Mouse (Mus musculus) gastrocnemius, adult 2 months (tissue): Measurements from ENCODE around the gene Cic. TPM values are rescaled to one million over a fixed set of nuclear protein-coding genes. Genes with fewer than 3 reads are reported as not detected.

Experiments used
- DNase-seq: peaks from one replicate; pipeline ENCODE4 v3.0.0; 2022
- H3K27ac ChIP-seq: fragments of 200-600 bp; 2 replicates; pipeline ENCODE4 v1.8.1; 2022; ENCODE audit warnings: mild to moderate bottlenecking
- H3K4me3 ChIP-seq: fragments of 200-600 bp; 2 replicates; pipeline ENCODE4 v1.8.1; 2022; ENCODE audit warnings: mild to moderate bottlenecking, moderate library complexity
- CTCF ChIP-seq: fragments of 200-600 bp; IDR thresholded peaks from 2 replicates; pipeline ENCODE4 v1.8.1; 2022; ENCODE audit warnings: antibody characterized with exemption, mild to moderate bottlenecking, moderate library complexity
- intact Hi-C: fragments of 180-260 bp; cut with DNase I; formaldehyde crosslinking; loops from one replicate; pipeline ENCODE4 v1.15.1; 2025
- total RNA-seq, 2 experiments: library from RNA; stranded (reverse); gene quantifications; 2 replicates each; pipeline ENCODE4 v1.2.3; 2021

The Cic gene
- total RNA-seq, 2 experiments from 2014 or later, result 37.0 to 40.4 TPM

DNA sequence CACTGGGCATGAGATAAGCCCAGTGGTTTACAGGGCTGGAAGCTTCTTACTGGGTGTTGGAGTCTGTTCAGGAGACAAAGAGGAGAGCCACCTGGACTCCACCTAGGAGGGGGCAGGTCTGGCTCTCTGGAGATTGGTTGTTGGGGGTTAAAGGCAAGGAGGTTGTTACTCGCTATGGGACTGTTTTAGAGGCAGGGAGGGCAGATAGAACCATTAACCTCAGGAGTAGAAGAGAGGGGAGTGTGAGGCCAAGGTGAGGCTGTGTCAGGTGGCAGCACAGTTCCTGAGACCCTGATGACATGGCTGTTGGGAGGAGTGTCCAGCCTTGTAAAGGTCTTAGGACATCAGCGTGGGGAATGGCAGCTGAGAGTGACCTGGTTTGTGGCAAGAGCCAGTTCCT, 16.7 kb downstream of the Cic start:
- Histone ChIP-seq H3K27ac (peak overlapping the region; percentile 97), H3K4me3 (peak overlapping the region; percentile 93)
- no peak for TF ChIP-seq CTCF
- intact Hi-C loops, result loop anchor here (2.0 to 5.0 kb wide), 3 partner anchors 29 to 103 kb away; no protein-coding TSS in a partner anchor
- DNase-seq, result peak; percentile 18

DNA sequence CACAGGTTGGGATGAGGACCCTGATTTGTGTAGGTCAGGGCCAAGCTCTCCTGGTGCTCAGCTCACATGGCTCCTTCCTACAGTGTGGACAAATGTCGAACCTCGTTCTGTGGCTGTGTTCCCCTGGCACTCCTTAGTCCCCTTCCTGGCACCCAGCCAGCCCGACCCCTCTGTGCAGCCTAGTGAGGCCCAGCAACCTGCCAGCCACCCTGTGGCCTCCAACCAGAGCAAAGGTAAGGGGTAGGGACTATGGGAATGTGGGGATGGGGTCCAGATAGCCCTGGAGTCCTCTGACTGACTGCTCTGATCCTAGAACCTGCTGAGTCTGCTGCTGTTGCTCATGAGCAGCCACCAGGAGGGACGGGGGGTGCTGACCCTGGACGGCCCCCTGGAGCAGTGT, 17.3 kb downstream of the Cic start:
- H3K27ac ChIP-seq, result peak overlapping the region; percentile 97
- DNase-seq, result peak; percentile 26
- intact Hi-C loops, result loop anchor here (2.0 to 5.0 kb wide), 3 partner anchors 28 to 103 kb away; no protein-coding TSS in a partner anchor
- no peak overlapping the region for H3K4me3 ChIP-seq
- TF ChIP-seq CTCF, result no peak

DNA sequence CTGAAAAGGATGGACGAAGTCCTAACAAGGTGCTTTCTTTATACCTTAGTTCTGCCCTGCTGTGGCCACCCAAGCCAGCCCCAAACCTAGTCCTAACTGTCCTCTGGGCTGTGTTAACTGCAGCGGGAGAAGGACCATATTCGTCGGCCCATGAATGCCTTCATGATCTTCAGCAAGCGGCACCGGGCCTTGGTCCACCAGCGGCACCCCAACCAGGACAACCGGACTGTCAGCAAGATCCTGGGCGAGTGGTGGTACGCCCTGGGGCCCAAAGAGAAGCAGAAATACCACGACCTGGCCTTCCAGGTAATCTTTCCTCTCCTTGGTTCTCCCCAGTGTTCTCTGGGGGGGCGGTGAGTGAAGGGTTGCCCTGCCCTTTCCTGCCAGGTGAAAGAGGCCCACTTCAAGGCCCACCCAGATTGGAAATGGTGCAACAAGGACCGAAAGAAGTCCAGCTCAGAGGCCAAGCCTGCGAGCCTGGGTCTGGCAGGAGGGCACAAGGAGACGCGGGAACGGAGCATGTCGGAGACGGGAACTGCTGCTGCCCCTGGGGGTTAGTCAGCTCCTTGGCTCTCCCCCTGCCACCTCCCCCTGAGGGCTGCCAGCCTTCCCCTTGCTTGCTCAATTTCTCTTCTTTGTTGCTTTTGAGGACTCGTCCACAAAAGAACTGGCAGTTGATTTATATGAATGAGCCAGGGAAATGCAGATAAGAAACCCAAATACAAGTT, 18.2 kb downstream of the Cic start:
- no peak overlapping the region for H3K27ac ChIP-seq
- no peak overlapping the region for H3K4me3 ChIP-seq
- peak; percentile 18 for DNase-seq
- intact Hi-C loops, result loop anchor here (2.0 kb wide), 1 partner anchor 27 kb away; no protein-coding TSS in a partner anchor
- no peak for TF ChIP-seq CTCF

DNA sequence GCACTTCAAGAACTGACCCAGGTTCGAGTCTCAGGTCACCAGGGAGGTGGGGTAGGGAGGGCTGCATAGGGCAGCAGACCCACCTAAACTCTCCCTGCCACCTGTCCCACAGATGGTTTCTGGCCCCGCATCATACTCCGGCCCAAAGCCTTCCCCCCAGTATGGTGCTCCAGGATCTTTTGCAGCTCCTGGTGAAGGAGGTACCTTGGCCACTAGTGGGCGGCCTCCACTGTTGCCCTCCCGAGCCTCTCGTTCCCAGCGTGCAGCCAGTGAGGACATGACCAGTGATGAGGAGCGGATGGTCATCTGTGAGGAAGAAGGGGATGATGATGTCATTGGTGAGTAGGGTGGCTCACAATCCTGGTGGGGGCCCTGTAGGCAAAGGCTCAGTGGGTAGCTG, 19.5 kb downstream of the Cic start:
- intact Hi-C loops, result no loop called here
- Histone ChIP-seq H3K27ac (no peak overlapping the region), H3K4me3 (no peak overlapping the region)
- TF ChIP-seq CTCF, result peak; percentile 11; the same call in 1 of the 2 replicates
- DNase-seq, result peak; percentile 18

DNA sequence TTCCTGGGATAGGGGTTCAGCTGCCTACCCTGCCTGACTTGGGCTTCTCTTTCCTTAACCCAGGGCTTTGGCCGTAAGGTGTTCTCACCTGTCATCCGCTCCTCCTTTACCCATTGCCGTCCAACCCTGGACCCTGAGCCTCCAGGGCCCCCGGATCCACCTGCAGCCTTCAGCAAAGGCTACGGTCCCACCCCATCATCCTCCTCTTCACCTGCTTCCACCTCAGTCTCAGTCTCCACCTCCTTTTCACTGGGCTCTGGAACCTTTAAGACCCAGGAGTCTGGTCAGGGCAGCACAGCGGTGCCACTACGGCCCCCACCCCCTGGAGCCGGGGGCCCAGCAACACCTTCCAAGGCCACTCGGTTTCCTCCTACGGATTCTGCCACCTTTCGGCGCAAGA, 20.5 kb downstream of the Cic start:
- no peak overlapping the region for H3K27ac ChIP-seq
- peak; percentile 20 for DNase-seq
- TF ChIP-seq CTCF, result no peak
- H3K4me3 ChIP-seq, result no peak overlapping the region
- intact Hi-C loops, result no loop called here

DNA sequence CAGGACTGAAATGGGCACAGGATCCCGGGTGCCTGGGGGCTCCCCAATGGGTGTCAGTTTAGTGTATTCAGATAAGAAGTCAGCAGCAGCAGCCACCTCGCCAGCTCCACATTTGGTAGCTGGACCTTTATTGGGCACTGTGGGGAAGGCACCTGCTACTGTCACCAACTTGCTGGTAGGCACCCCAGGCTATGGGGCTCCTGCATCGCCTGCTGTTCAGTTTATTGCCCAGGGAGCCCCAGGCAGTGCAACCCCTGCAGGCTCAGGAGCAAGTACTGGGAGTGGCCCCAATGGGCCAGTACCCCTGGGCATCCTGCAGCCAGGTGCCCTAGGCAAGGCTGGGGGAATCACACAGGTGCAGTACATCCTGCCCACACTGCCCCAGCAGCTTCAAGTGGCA, 21.2 kb downstream of the Cic start:
- Histone ChIP-seq H3K27ac (no peak overlapping the region), H3K4me3 (no peak overlapping the region)
- TF ChIP-seq CTCF, result no peak
- intact Hi-C loops, result no loop called here
- no peak for DNase-seq

DNA sequence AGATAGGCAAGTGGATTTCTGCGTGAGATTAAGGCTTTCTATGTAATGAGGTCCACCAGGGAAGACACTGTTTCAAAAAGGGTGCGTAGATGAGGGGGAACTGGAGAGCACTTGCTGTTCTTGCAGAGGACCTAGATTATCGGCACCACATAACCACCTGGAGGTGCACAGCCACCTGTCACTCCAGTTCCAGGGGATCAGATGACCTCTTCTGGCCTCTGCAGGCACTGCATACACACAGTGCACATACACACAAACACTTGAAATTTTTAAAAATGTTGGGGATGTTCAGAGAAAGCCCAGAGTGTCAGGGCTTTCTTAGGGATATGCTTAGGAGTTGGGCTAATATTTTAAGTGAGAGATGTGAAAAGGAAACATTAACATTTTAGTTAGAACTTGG, 22.4 kb downstream of the Cic start:
- Histone ChIP-seq H3K4me3 (no peak overlapping the region), H3K27ac (no peak overlapping the region)
- TF ChIP-seq CTCF, result no peak
- intact Hi-C loops, result no loop called here
- DNase-seq, result peak; percentile 1

DNA sequence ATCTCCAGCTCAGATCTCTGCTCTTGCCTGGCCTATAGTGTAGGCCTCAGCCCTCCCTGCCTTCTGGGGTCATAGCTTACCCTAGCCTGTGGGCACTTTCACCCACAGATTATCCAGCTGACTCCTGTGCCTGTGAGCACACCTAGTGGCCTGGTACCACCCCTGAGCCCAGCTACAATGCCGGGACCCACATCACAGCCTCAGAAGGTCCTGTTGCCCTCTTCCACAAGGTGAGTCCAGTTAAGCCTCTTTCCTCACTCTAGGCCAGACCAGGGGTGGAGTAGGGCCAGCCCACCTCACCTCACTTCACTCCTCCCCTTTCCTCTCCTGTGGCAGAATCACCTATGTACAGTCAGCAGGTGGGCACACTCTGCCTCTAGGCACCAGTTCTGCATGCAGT, 23.0 kb downstream of the Cic start:
- DNase-seq, result peak; percentile 12
- TF ChIP-seq CTCF, result no peak
- no peak overlapping the region for H3K4me3 ChIP-seq
- intact Hi-C loops, result no loop called here
- no peak overlapping the region for H3K27ac ChIP-seq

DNA sequence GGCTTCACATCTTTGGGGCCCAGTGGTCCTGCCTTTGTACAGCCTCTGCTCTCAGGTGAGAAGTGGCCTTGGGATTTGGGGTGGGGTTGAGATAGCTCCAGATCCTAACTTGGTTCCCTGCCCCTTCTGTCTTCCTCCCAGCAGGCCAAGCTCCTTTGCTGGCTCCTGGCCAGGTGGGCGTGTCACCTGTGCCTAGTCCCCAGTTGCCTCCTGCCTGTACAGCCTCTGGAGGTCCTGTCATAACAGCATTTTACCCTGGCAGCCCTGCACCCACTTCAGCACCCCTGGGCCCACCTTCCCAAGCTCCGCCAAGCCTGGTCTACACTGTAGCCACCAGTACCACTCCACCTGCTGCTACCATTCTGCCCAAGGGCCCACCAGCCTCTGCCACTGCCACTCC, 23.4 kb downstream of the Cic start:
- no peak for TF ChIP-seq CTCF
- intact Hi-C loops, result no loop called here
- DNase-seq, result peak; percentile 57
- no peak overlapping the region for H3K4me3 ChIP-seq
- no peak overlapping the region for H3K27ac ChIP-seq

DNA sequence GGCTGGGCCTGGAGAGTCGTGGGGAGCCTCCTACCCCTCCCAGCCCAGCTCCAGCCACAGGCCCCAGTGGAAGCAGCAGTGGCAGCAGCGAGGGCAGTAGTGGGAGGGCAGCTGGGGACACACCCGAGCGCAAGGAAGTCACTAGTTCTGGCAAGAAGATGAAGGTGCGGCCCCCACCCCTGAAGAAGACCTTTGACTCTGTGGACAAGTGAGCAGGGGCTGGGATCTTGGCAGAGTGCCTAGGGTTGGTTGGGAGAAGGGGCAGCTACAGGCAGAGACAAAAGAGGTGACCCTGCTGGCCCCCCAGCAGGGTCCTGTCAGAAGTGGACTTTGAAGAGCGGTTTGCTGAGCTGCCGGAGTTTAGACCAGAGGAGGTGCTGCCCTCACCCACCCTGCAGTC, 24.6 kb downstream of the Cic start:
- peak; percentile 12 for DNase-seq
- intact Hi-C loops, result no loop called here
- Histone ChIP-seq H3K27ac (no peak overlapping the region), H3K4me3 (no peak overlapping the region)
- no peak for TF ChIP-seq CTCF

DNA sequence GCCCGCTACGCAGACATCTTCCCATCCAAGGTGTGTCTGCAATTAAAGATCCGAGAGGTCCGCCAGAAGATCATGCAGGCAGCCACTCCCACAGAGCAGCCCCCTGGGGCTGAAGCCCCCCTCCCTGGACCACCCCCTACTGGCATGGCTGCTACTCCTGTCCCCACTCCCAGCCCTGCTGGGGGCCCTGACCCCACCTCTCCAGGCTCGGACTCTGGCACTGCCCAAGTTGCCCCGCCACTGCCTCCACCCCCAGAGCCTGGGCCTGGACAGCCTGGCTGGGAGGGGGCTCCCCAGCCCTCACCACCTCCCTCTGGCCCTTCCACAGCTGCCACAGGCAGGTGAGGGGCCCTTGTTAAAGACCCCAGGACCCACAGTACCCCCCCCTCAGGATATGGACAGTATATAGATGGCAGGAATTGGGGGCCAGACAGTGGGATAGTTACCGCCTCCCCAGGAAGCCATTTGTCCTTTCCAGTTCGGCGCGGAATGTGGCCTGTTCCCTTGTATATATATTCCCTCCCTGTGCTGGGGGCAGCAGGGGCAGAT, 25.8 kb downstream of the Cic start:
- Histone ChIP-seq H3K4me3 (no peak overlapping the region), H3K27ac (no peak overlapping the region)
- DNase-seq, result peak; percentile 18
- no peak for TF ChIP-seq CTCF
- intact Hi-C loops, result no loop called here

DNA sequence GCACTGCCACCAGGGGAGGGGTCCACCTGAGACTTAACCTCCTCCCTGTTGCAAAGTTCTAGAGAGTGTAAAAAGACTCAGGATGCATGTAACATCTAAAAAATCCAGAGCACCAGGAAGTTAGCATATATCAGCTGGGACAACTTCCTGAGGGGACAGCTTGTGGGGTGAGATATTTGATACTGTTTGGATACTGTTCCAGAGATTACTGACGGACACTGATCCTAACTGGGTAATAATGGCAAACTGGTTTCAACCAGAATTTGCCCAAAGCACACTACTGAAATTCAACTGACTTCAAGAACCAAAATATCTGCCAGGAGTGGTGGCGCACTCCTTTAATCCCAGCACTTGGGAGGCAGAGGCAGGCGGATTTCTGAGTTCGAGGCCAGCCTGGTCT, 27.0 kb downstream of the Cic start:
- no peak for TF ChIP-seq CTCF
- no peak for DNase-seq
- Histone ChIP-seq H3K27ac (no peak overlapping the region), H3K4me3 (no peak overlapping the region)
- intact Hi-C loops, result no loop called here

DNA sequence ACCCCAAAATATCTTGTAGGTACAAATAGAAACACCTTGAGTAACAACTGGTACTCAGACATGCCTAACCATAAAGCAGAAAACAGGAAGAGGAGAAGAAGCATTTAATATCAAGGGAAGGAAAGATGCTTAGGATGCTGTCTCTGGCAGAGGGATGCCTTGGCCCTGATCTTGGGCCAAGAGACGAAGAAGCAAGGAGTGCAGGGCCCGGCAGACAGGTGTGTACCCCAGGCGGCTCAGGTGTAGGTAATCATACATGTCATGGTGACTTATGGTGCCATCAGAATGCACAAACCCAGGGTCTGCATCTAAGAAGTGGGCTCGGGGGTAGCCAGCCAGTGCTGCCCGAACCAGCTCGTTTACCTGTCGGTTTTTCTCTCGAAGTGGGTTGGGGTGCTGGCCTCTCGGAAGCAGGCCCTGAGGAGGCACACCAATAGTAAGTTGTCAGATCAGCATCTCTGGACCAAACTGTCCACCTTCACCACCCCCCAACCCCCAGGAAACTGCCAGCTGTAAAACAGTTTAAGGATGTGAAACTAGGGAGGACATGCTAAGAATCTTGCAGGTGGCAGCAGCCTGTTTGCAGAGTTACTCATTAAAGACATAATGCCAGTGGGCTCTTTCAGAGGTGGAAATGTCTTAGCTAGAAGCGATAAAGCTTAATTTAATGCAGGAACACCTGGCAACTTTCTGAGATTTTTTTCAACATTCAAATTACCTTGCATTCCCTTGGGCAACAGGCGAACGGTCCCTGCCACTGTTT, 27.6 kb downstream of the Cic start:
- Histone ChIP-seq H3K4me3 (no peak overlapping the region), H3K27ac (no peak overlapping the region)
- DNase-seq, result peak; percentile 6
- no peak for TF ChIP-seq CTCF
- intact Hi-C loops, result no loop called here
